Mouse (Mus musculus) kidney, embryonic 15.5 days (tissue): Measurements from ENCODE around the gene Bpifb5. TPM values are rescaled to one million over a fixed set of nuclear protein-coding genes. Genes with fewer than 3 reads are reported as not detected.
A peak's percentile ranks its signal among the peaks of the same experiment; 100 is the strongest.
"Not testable (repeated sequence)": the region's sequence is repeated elsewhere in the genome, so short reads cannot be mapped to it uniquely, and the experiment has no call there.

Experiments
- ATAC-seq: fragments of 200-750 bp; cut with Nextera tagmentation; replicated peaks from 2 replicates; pipeline ENCODE4 v1.8.0; 2017; ENCODE audit warnings: moderate TSS enrichment; ENCODE audit not compliant: low FRiP score
- H3K27ac ChIP-seq: fragments of 300-500 bp; sonication (generic); 2 replicates; pipeline ENCODE4 v1.5.1; 2015; ENCODE audit warnings: mild to moderate bottlenecking, inconsistent platforms
- H3K27me3 ChIP-seq: fragments of 300-500 bp; sonication (generic); 2 replicates; pipeline ENCODE4 v1.6.1; 2015; ENCODE audit warnings: inconsistent platforms
- H3K36me3 ChIP-seq: fragments of 300-500 bp; sonication (generic); 2 replicates; pipeline ENCODE4 v1.6.1; 2015; ENCODE audit warnings: inconsistent platforms
- H3K4me1 ChIP-seq: fragments of 300-500 bp; sonication (generic); 2 replicates; pipeline ENCODE4 v1.6.1; 2015; ENCODE audit warnings: inconsistent platforms
- H3K4me2 ChIP-seq: fragments of 300-500 bp; sonication (generic); 2 replicates; pipeline ENCODE4 v1.6.1; 2015; ENCODE audit warnings: moderate library complexity, mild to moderate bottlenecking, inconsistent platforms
- H3K4me3 ChIP-seq: fragments of 300-500 bp; sonication (generic); replicated peaks from 2 replicates; pipeline ENCODE4 v1.5.1; 2015; ENCODE audit warnings: mild to moderate bottlenecking, inconsistent platforms
- H3K9ac ChIP-seq: fragments of 300-500 bp; sonication (generic); 2 replicates; pipeline ENCODE4 v1.6.1; 2015; ENCODE audit warnings: mild to moderate bottlenecking, inconsistent platforms
- H3K9me3 ChIP-seq: fragments of 300-500 bp; sonication (generic); replicated peaks from 2 replicates; pipeline ENCODE4 v1.6.1; 2016; ENCODE audit warnings: inconsistent platforms
- WGBS: fragments of 180-500 bp; shearing (Covaris S2); methylation state at CpG from one replicate; pipeline ENCODE4 v1.1.7; 2015; ENCODE audit warnings: mixed read lengths; 5-methylcytosine and 5-hydroxymethylcytosine counted together
- polyA plus RNA-seq: library from polyadenylated mRNA; unstranded; fragments of >200 nt; fragmentation: Nextera tagmentation; extraction: Ambion mirVana; gene quantifications from 2 replicates; pipeline ENCODE4 v1.2.1, GENCODE M21; 2015

Bpifb5 gene
- polyA plus RNA-seq, 1 experiment from 2014 or later = 0.86 TPM

DNA sequence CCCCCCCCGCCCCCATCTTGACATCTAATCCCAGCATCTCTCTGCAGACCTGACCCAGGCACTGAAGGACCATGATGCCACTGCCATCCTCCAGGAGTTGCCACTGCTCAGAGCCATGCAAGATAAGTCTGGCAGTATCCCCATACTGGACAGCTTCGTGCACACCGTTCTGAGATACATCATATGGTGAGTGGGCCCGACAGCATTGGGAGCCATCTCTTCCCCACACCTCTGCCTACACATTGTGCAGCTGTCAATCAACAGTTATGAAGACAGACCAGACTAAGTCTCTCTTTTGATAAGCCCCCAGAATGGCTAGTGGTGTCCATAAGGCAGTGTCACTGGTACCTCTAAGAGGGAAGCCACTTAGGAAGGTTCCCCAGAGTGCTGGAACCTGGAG, 18.9 kb upstream of the Bpifb5 start:
- no peaks in the 10 kb centered on the region for H3K4me1 ChIP-seq
- no peaks in the 10 kb centered on the region for H3K9me3 ChIP-seq
- H3K4me3 ChIP-seq = no peak overlapping the region
- H3K9ac ChIP-seq = no peak overlapping the region
- H3K27me3 ChIP-seq = 0 out of 2 replicates have a peak, but pooled peaks cover 3% of the 10 kb centered on the region
- no peak overlapping the region for H3K27ac ChIP-seq
- H3K4me2 ChIP-seq = no peak overlapping the region
- WGBS = 86% methylated on average over 4 of the region's 4 CpGs
- no peaks in the 10 kb centered on the region for H3K36me3 ChIP-seq
- ATAC-seq = no peak

DNA sequence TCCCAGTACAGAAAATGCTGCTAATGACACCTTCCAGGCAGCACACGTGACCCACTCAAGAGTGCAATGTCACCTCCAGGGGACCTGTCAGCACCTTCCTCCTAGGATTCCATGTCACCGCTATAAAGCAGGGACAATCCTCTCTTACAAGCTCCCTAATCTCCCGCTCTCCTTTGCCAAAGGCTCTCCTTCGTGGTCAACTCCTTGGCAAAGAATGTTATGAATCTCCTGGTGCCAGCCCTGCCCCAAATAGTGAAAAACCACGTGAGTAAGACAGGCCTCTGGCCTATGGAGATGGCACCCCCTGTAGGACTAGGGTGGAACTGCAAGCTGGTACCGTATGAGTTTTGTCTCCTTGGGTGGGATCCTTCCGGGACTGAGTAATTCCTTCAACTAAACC, 16.6 kb upstream of the Bpifb5 start:
- H3K27ac ChIP-seq = no peak overlapping the region
- WGBS = 60% methylated on average over 7 of the region's 7 CpGs
- H3K27me3 ChIP-seq = 0 out of 2 replicates have a peak, but pooled peaks cover 3% of the 10 kb centered on the region
- H3K9ac ChIP-seq = no peak overlapping the region
- H3K4me3 ChIP-seq = no peak overlapping the region
- no peaks in the 10 kb centered on the region for H3K4me1 ChIP-seq
- H3K36me3 ChIP-seq = no peaks in the 10 kb centered on the region
- ATAC-seq = no peak
- H3K9me3 ChIP-seq = no peaks in the 10 kb centered on the region
- no peak overlapping the region for H3K4me2 ChIP-seq

DNA sequence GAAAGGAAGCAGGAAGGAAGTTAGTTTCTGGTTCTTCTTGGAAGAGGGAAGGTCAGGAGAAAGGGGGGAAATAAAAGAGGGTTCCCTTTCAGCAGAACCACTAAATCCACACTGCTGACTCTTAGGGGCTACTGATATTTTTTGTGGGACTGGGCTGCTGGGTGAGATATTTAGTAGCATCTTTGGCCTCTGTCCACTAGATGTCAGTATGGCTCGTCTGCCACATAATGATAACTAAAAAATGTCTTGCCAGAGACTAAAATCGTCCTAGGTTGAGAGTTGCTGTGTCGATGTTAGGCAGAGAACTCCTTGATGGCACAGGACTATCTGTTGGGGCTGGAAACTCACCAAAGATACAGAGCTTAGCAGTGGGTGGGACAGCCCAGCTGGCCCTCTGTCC, 14.4 kb upstream of the Bpifb5 start:
- 13% methylated on average over 3 of the region's 3 CpGs for WGBS
- no peak overlapping the region for H3K4me2 ChIP-seq
- H3K4me1 ChIP-seq = no peaks in the 10 kb centered on the region
- no peak overlapping the region for H3K27ac ChIP-seq
- no peak overlapping the region for H3K9ac ChIP-seq
- H3K36me3 ChIP-seq = no peaks in the 10 kb centered on the region
- H3K9me3 ChIP-seq = no peaks in the 10 kb centered on the region
- no peak for ATAC-seq
- 0 out of 2 replicates have a peak, but pooled peaks cover 3% of the 10 kb centered on the region for H3K27me3 ChIP-seq
- no peak overlapping the region for H3K4me3 ChIP-seq

DNA sequence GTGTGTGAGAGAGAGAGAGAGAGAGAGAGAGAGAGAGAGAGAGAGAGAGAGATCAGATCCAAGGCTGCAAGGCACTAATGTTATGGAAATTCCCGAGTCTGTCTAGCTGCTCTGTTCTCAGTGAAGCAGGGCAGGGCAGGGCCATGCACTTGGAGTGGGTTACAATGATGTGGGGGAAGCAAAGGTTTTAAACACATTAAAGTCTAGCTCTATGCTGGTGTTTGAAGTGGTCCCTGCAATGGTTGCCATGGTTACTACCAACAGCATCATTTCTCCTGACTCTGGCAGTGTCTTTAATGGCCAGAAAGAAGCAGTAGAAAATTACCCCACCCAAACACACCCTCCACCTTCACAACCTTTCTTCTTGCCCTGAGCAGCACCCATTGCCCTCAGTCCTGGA, 12.4 kb upstream of the Bpifb5 start:
- no peaks in the 10 kb centered on the region for H3K9me3 ChIP-seq
- H3K4me2 ChIP-seq = no peak overlapping the region
- 36% methylated on average over 1 of the region's 1 CpGs for WGBS
- 0 out of 2 replicates have a peak, but pooled peaks cover 3% of the 10 kb centered on the region for H3K27me3 ChIP-seq
- no peak for ATAC-seq
- H3K9ac ChIP-seq = no peak overlapping the region
- no peaks in the 10 kb centered on the region for H3K4me1 ChIP-seq
- no peak overlapping the region for H3K27ac ChIP-seq
- no peaks in the 10 kb centered on the region for H3K36me3 ChIP-seq
- no peak overlapping the region for H3K4me3 ChIP-seq

DNA sequence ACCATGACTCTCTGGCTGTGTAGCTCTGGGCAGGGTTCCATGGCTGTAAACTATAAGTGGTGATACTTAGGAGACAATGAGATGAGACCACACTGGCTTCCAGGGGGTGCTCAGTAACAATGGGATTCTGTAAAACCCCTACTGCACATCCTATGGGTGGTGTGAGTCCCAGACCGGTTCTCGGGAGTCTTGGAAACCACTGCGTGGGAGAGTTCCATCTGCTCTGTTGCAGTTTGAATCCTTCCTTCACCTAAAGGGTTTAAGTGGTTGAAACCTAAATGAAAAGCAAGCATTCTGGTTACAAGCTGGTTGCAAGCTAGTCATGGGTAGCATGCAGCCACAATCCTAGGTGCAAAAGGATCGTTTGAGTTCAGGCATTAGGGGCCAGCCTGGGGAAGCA, 11.7 kb upstream of the Bpifb5 start:
- WGBS = 83% methylated on average over 4 of the region's 4 CpGs
- H3K4me1 ChIP-seq = no peaks in the 10 kb centered on the region
- no peaks in the 10 kb centered on the region for H3K9me3 ChIP-seq
- H3K9ac ChIP-seq = no peak overlapping the region
- H3K4me2 ChIP-seq = no peak overlapping the region
- no peak for ATAC-seq
- H3K27me3 ChIP-seq = 0 out of 2 replicates have a peak, but pooled peaks cover 3% of the 10 kb centered on the region
- no peak overlapping the region for H3K4me3 ChIP-seq
- H3K36me3 ChIP-seq = no peaks in the 10 kb centered on the region
- H3K27ac ChIP-seq = no peak overlapping the region

DNA sequence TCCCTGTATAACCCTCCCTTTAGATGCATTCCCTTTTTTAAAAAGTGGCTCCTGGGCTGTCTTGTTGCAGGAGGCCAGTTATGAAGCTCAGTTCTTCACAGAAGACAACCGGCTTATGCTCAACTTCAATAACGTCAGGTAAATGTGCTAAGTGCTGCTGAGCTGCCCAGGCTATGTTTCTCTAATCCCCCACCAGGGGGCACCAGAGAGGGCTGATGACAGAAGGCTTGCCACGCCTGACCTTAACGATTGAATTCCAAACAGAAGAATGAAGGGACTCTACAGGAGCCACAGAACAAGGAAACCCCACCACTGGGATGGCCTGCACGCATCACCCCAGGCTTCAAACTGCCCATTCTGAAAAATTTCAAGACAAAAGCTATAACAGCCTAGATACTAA, 8.4 kb upstream of the Bpifb5 start:
- Histone ChIP-seq H3K4me1 (no peaks in the 10 kb centered on the region), H3K4me2 (no peak overlapping the region), H3K9ac (no peak overlapping the region), H3K9me3 (no peaks in the 10 kb centered on the region), H3K36me3 (no peaks in the 10 kb centered on the region), H3K27me3 (no peaks in the 10 kb centered on the region), H3K27ac (no peak overlapping the region), H3K4me3 (no peak overlapping the region)
- ATAC-seq = no peak
- 14% methylated on average over 5 of the region's 5 CpGs for WGBS

DNA sequence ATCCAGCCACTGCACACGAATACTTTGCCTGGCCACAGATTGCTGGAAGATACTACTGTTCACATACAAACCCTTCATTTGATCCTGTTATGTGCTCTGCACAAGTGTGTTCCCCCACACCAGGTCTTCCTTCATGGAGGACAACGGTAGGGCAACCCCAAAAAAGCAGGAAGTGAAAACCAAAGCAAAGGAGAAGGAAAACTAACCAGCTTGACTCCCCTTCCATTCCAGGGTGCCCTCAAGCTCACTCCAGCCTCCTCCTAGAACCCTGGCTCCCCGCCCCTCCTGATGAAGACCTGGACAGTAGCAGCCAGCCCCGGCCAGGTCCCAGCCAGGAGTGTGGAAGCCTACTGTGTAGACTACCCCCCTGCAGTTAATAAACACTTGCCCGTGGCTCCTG, 3.6 kb upstream of the Bpifb5 start:
- H3K27me3 ChIP-seq = no peaks in the 10 kb centered on the region
- H3K36me3 ChIP-seq = no peaks in the 10 kb centered on the region
- ATAC-seq = no peak
- H3K27ac ChIP-seq = no peak overlapping the region
- no peak overlapping the region for H3K9ac ChIP-seq
- no peak overlapping the region for H3K4me3 ChIP-seq
- no peak overlapping the region for H3K4me2 ChIP-seq
- WGBS = 79% methylated on average over 5 of the region's 5 CpGs
- no peaks in the 10 kb centered on the region for H3K9me3 ChIP-seq
- peaks cover 20% of the 10 kb centered on the region for H3K4me1 ChIP-seq

DNA sequence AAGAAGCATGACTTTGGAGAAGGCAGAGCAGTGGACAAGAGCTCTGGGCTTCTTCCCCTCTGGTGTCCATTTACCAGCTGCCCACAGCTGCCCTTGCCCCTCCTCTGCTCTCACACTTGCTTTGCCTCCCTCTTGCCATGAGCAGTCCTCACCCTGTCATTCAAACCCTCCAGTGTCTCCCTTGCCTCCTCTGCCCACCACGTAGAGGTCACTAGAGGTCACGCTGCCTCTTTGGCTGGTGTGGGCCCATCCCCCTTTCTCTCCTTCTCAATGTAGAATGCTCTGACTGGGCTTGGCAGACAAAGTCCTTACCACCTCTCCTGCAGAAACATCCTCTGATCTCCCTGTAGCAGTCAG, 353 bp downstream of the Bpifb5 start:
- Histone ChIP-seq H3K27ac (peak overlapping the region; percentile 78), H3K9me3 (no peaks in the 10 kb centered on the region), H3K9ac (no peak overlapping the region), H3K4me2 (peak overlapping the region; percentile 49), H3K4me3 (0 out of 2 replicates have a peak overlapping the region, but pooled peaks have one; percentile 7), H3K27me3 (no peaks in the 10 kb centered on the region), H3K4me1 (peaks cover 20% of the 10 kb centered on the region), H3K36me3 (no peaks in the 10 kb centered on the region)
- WGBS = 11% methylated on average over 2 of the region's 2 CpGs
- ATAC-seq = peak; percentile 65

DNA sequence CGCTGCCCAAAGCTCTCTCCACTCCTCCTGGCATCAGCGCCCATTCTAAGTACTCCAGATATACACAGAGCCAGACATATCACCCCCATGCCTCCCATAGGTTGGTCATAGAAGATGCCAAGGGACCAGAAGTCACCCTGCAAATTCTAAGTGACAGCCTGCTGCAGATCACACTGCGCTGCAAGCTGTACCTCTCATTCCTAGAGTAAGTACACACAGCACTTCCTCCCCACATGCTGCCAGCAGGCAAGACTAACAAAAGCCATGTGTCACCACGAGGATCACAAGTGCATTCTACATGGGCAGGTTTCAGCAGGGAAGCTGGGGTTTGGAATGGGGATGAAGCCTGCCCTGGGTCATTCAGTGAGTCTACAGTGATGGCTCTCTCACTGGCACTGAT, 3.4 kb downstream of the Bpifb5 start:
- Histone ChIP-seq H3K27me3 (no peaks in the 10 kb centered on the region), H3K4me2 (no peak overlapping the region), H3K36me3 (no peaks in the 10 kb centered on the region), H3K27ac (no peak overlapping the region), H3K4me3 (no peak overlapping the region), H3K9ac (no peak overlapping the region), H3K9me3 (no peaks in the 10 kb centered on the region), H3K4me1 (peaks cover 20% of the 10 kb centered on the region)
- WGBS = 70% methylated on average over 4 of the region's 4 CpGs
- ATAC-seq = no peak

DNA sequence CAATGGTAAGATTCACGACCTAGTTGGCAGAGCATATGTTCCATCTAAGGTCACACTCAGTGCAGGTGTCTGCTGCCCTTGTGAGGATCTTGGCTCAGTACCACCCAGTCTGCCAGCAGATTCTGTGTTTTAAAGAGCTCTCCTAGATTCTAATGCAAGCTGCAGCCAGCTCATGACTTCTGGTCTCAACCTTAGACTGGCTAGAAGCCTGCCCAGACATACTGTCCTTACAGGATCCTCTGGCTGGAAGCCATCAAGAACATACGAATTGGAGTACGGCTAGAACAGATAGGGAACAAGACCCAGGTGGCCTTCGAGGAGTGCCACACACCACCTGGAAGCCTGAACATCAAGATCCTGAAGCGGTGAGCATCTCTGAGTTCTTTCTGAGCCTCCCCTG, 4.3 kb downstream of the Bpifb5 start:
- no peaks in the 10 kb centered on the region for H3K9me3 ChIP-seq
- no peak overlapping the region for H3K27ac ChIP-seq
- peaks cover 15% of the 10 kb centered on the region for H3K4me1 ChIP-seq
- no peak overlapping the region for H3K4me2 ChIP-seq
- H3K4me3 ChIP-seq = no peak overlapping the region
- H3K9ac ChIP-seq = no peak overlapping the region
- no peaks in the 10 kb centered on the region for H3K36me3 ChIP-seq
- no peak for ATAC-seq
- WGBS = 80% methylated on average over 5 of the region's 5 CpGs
- H3K27me3 ChIP-seq = no peaks in the 10 kb centered on the region

DNA sequence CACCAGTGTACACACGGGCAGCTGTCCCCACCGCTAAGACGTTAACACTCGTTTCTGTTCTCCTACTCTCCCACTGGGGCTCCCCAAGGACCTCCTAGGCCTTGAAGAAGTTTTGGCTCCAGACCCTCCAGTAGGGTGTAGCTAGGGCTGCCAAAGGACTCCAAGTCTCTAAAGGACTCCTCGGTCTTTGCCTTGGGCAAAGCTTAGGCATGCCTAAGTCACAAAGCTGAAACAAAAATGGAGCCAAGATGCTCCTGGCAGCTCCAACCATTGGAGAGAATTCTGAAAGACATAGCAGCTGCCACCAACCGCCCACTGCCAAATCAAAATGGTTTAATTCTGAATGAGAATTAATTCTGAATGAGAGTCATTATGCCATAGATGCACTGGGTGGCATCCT, 9.9 kb downstream of the Bpifb5 start:
- 91% methylated on average over 6 of the region's 6 CpGs for WGBS

DNA sequence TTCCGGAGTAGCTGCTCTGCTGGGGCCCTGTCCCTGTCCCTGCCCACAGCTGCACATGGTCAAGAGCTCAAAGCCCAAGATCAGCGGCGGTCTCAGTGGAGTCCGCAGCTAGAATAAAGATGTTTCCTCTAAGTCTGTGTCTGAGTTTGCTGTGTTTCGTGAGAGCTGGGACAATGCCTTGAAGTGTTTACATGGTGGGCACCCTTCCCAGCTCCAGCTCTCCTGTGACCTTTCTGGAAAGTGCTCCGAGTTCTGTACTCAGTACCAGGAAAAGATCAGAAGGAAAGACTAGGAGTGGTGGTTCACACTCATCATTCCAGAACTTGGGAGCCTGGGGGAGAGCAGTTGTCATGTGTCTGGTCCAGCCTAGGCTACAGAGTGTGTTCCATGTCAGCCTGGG, 17.2 kb downstream of the Bpifb5 start:
- Histone ChIP-seq H3K9ac (no peak overlapping the region), H3K27ac (no peak overlapping the region), H3K9me3 (no peaks in the 10 kb centered on the region; the same call in 1 of the 2 replicates), H3K4me3 (no peak overlapping the region), H3K27me3 (no peaks in the 10 kb centered on the region), H3K36me3 (no peaks in the 10 kb centered on the region), H3K4me2 (no peak overlapping the region), H3K4me1 (no peaks in the 10 kb centered on the region)
- WGBS = 89% methylated on average over 6 of the region's 6 CpGs
- ATAC-seq = no peak

More for the DNA sequence above, 9.9 kb downstream of the Bpifb5 start:
- Histone ChIP-seq H3K9ac (no peak overlapping the region), H3K27me3 (no peaks in the 10 kb centered on the region), H3K9me3 (no peaks in the 10 kb centered on the region), H3K4me1 (no peaks in the 10 kb centered on the region), H3K27ac (no peak overlapping the region), H3K4me2 (no peak overlapping the region), H3K4me3 (no peak overlapping the region), H3K36me3 (no peaks in the 10 kb centered on the region)
- ATAC-seq = no peak

DNA sequence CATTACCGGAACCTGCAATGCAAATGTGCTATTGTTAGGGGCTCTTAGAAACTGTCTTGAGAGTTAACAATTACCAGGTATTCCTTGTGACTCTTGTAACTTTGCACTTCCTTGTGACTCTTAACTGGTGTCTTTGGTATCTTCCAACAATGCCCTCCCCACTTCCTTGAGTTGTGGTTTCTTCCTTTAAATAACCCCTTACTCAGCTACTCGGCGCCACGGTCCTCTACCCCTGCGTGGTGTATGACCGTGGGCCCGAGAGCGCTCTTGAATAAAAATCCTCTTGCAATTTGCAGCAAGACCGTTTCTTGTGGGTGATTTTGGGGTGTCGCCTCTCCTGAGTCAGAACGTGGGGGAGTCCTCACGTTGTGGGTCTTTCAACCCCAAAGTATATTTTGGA, 19.2 kb downstream of the Bpifb5 start:
- not testable (repeated sequence) for H3K9ac ChIP-seq, H3K9me3 ChIP-seq, H3K27ac ChIP-seq, H3K4me3 ChIP-seq, H3K4me1 ChIP-seq, H3K36me3 ChIP-seq, ATAC-seq, H3K27me3 ChIP-seq, H3K4me2 ChIP-seq
- WGBS = 93% methylated on average over 11 of the region's 12 CpGs
